22 mouse cellular contexts compared by ENCODE assay signal in the genomic region with DNA sequence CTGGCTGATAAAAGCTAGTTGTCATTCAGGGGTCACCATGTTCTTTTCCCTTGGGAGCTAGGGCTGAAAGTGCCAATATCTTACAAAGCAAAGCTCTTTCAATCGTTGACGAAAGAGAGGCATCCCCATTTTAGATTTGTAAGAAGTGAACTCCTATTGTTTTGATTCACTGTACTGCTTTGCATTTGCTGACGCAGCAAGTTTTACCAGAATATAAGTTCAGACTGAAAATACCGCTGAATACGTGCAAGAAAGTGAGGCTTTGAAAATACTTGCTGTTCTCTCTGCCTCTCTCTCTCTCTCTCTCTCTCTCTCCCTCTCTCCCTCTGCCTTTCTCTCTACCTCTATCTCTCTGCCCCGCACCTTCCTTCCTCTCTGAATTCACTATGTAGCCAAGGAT. TPM values are rescaled to one million over a fixed set of nuclear protein-coding genes. Genes with fewer than 3 reads are reported as not detected.
DNase-seq lines count a peak whose midpoint lies in the region; ATAC-seq and TF ChIP-seq lines count a peak whose summit lies in the region.
"Had no signal": no experiment of that assay in that cellular context is flagged by ENCODE, and none has a peak within 500 bp of the region (broad histone marks: within the 10 kb centered on the region; RNA-seq: fewer than 3 reads in every experiment).

No protein-coding gene starts in this region.

- no peak overlapping the region for H3K4me3 ChIP-seq in heart, embryonic 11.5 days (ENCODE audit: low read depth, low read length)
- no peak overlapping the region for H3K4me3 ChIP-seq in ES-E14 (ENCODE audit: insufficient read depth in 1 of 2, low read depth in 1 of 2, low read length in 2 of 2, poor library complexity in 1 of 2, severe bottlenecking in 1 of 2)
- H3K4me3 ChIP-seq: embryonic facial prominence, embryonic 13.5 days; embryonic facial prominence, embryonic 15.5 days; erythroblast, embryonic 14.5 days; forebrain, embryonic 10.5 days; forebrain, embryonic 12.5 days had no signal

- H3K36me3 ChIP-seq in heart, embryonic 11.5 days (ENCODE audit: control insufficient read depth, insufficient read depth, low read length): no peaks in the 10 kb centered on the region
- H3K36me3 ChIP-seq in ES-E14 (ENCODE audit: control insufficient read depth, insufficient read depth, low read length, poor library complexity, severe bottlenecking): no peaks in the 10 kb centered on the region
- H3K36me3 ChIP-seq: embryonic facial prominence, embryonic 15.5 days had no signal

- peak; percentile 10 for DNase-seq in heart, adult 11 months
- no peak for DNase-seq in ES-E14 (ENCODE audit: low read depth, low spot score)
- DNase-seq in frontal cortex, postnatal 10 days (ENCODE audit: low spot score in 2 of 2): no peak
- DNase-seq in MN1 (ENCODE audit: low spot score): no peak
- DNase-seq: adrenal gland, adult 2 months; adrenal gland, postnatal 10 days; adrenal gland, postnatal 25 days; cerebellum, adult 11 months; cerebellum, adult 18-20 months; cerebellum, adult 8-10 months; cerebellum, adult 9-11 months; cerebellum, postnatal 14 days; cerebellum, postnatal 36 days; embryo, embryonic 11 days had no signal

- no peak overlapping the region for H3K4me2 ChIP-seq in heart, embryonic 11.5 days
- H3K4me2 ChIP-seq: embryonic facial prominence, embryonic 13.5 days; embryonic facial prominence, embryonic 15.5 days; forebrain, embryonic 12.5 days had no signal

- no peaks in the 10 kb centered on the region for H3K9me3 ChIP-seq in heart, embryonic 11.5 days (replicated peaks; ENCODE audit: control insufficient read depth, low read length)
- H3K9me3 ChIP-seq in ES-E14 (ENCODE audit: control insufficient read depth, insufficient read depth, low read depth, low read length): no peaks in the 10 kb centered on the region
- H3K9me3 ChIP-seq: embryonic facial prominence, embryonic 13.5 days; embryonic facial prominence, embryonic 15.5 days; forebrain, embryonic 10.5 days had no signal

- in situ Hi-C loops in ES-E14 (cut with MboI; ENCODE audit: low sequenced_read_pairs in 2 of 2, unreplicated experiment in 2 of 2): no loop called here

- no peak overlapping the region for H3K27ac ChIP-seq in heart, embryonic 11.5 days (ENCODE audit: low read depth, low read length)
- H3K27ac ChIP-seq in ES-E14 (ENCODE audit: insufficient read depth, low read depth, low read length, poor library complexity, severe bottlenecking): no peak overlapping the region
- H3K27ac ChIP-seq: embryonic facial prominence, embryonic 13.5 days; embryonic facial prominence, embryonic 15.5 days; forebrain, embryonic 10.5 days; forebrain, embryonic 12.5 days had no signal

- H3K9ac ChIP-seq in heart, embryonic 11.5 days (ENCODE audit: low read depth, low read length): no peak overlapping the region
- no peak overlapping the region for H3K9ac ChIP-seq in ES-E14 (ENCODE audit: insufficient read depth, low read depth, low read length, poor library complexity, severe bottlenecking)
- H3K9ac ChIP-seq: embryonic facial prominence, embryonic 13.5 days; embryonic facial prominence, embryonic 15.5 days; forebrain, embryonic 12.5 days had no signal

- 88% methylated on average over 6 of the region's 6 CpGs for WGBS in heart, embryonic 11.5 days (ENCODE audit: insufficient replicate concordance)

- ATAC-seq in heart, embryonic 11.5 days (replicated peaks; ENCODE audit: insufficient number of reproducible peaks, low FRiP score, low TSS enrichment): no peak
- ATAC-seq: forebrain, embryonic 14.5 days; forebrain, embryonic 16.5 days had no signal

- H3K4me1 ChIP-seq in heart, embryonic 11.5 days (ENCODE audit: control insufficient read depth, insufficient read depth, low read length): 0 out of 2 replicates have a peak, but pooled peaks cover 5% of the 10 kb centered on the region
- H3K4me1 ChIP-seq in ES-E14 (ENCODE audit: control insufficient read depth in 2 of 2, insufficient read depth in 2 of 2, low read length in 2 of 2, poor library complexity in 1 of 2): no peaks in the 10 kb centered on the region
- H3K4me1 ChIP-seq: embryonic facial prominence, embryonic 13.5 days; embryonic facial prominence, embryonic 15.5 days; forebrain, embryonic 12.5 days had no signal

- H3K27me3 ChIP-seq in heart, embryonic 11.5 days (ENCODE audit: control insufficient read depth, insufficient read depth, low read length): no peaks in the 10 kb centered on the region
- H3K27me3 ChIP-seq: embryonic facial prominence, embryonic 13.5 days; embryonic facial prominence, embryonic 15.5 days; forebrain, embryonic 12.5 days had no signal

TF ChIP-seq in ES-E14, 5 proteins besides CTCF, POLR2A, EP300 and RAD21:
- TF ChIP-seq MAFK (IDR thresholded peaks at IDR 0.05; ENCODE audit: insufficient read depth, low read depth, low read length) (peak; percentile 91), CHD2 (IDR thresholded peaks at IDR 0.05; ENCODE audit: low read depth, low read length) (no peak), ZC3H11A (IDR thresholded peaks at IDR 0.05; ENCODE audit: borderline replicate concordance, low read depth, low read length) (no peak), ZNF384 (IDR thresholded peaks at IDR 0.05; ENCODE audit: low read depth, low read length) (no peak)

RNA-seq across cellular contexts. Expression of a gene that starts 16.1 kb away (rescaled TPM):
- polyA plus RNA-seq in heart, embryonic 11.5 days (2014; fragmentation: Nextera tagmentation; extraction: Ambion mirVana): 68.7 and 75.5 TPM in 2 replicates
- total RNA-seq in ES-E14 (2012; rRNA removed): 34.6 and 61.4 TPM in 2 replicates
